Mouse (Mus musculus) C2C12 (cell line): ENCODE measurements around the gene Sh2d1a. TPM values are rescaled to one million over a fixed set of nuclear protein-coding genes. Genes with fewer than 3 reads are reported as not detected.

Experiments used
- H3K27me3 ChIP-seq: one replicate; pipeline ENCODE4 v1.6.1; 2011; ENCODE audit not compliant: control insufficient read depth, insufficient read depth, insufficient read length
- H3K36me3 ChIP-seq: one replicate; pipeline ENCODE4 v1.6.1; 2011; ENCODE audit not compliant: control insufficient read depth, insufficient read depth
- H3K4me3 ChIP-seq: one replicate; pipeline ENCODE4 v1.5.1; 2011; ENCODE audit warnings: mild to moderate bottlenecking, control low read depth; ENCODE audit not compliant: poor library complexity, insufficient read depth, severe bottlenecking
- H3K79me2 ChIP-seq: one replicate; pipeline ENCODE4 v1.6.1; 2011; ENCODE audit not compliant: control insufficient read depth, insufficient read depth
- H3K79me3 ChIP-seq: one replicate; pipeline ENCODE4 v1.6.1; 2011; ENCODE audit warnings: low read depth, control low read depth
- H3ac ChIP-seq: one replicate; pipeline ENCODE3; 2011; ENCODE audit warnings: low read depth; ENCODE audit not compliant: control insufficient read depth, insufficient read length
- CEBPB ChIP-seq: IDR thresholded peaks from one replicate; pipeline ENCODE4 v1.6.1; 2011; ENCODE audit warnings: low read depth, mild to moderate bottlenecking, control low read depth, moderate library complexity
- CTCF ChIP-seq: IDR thresholded peaks from one replicate; pipeline ENCODE4 v1.5.1; 2011; ENCODE audit not compliant: control insufficient read depth, insufficient read depth, insufficient read length
- FOSL1 ChIP-seq: IDR thresholded peaks from one replicate; pipeline ENCODE4 v1.8.0; 2011; ENCODE audit warnings: mild to moderate bottlenecking, low read length; ENCODE audit not compliant: poor library complexity, insufficient read depth, severe bottlenecking
- MAX ChIP-seq: IDR thresholded peaks from one replicate; pipeline ENCODE4 v1.6.1; 2011; ENCODE audit warnings: mild to moderate bottlenecking, control low read depth
- MYOD1 ChIP-seq: IDR thresholded peaks from one replicate; pipeline ENCODE4 v1.6.1; 2011; ENCODE audit warnings: low read depth; ENCODE audit not compliant: control insufficient read depth, insufficient read length
- MYOG ChIP-seq: IDR thresholded peaks from one replicate; pipeline ENCODE4 v1.6.1; 2011; ENCODE audit not compliant: control insufficient read depth, insufficient read length; ENCODE audit errors: extremely low read depth
- USF1 ChIP-seq: IDR thresholded peaks from one replicate; pipeline ENCODE4 v1.6.1; 2011; ENCODE audit warnings: low read depth, mild to moderate bottlenecking, control low read depth, moderate library complexity
- polyA plus RNA-seq: library from polyadenylated mRNA; unstranded; fragments of >200 nt; fragmentation: generic; extraction: Trizol; gene quantifications from one replicate; pipeline ENCODE4 v1.2.1, GENCODE M21; 2012; ENCODE audit warnings: missing spikeins

The Sh2d1a gene
- polyA plus RNA-seq, 1 experiment, result not detected

DNA sequence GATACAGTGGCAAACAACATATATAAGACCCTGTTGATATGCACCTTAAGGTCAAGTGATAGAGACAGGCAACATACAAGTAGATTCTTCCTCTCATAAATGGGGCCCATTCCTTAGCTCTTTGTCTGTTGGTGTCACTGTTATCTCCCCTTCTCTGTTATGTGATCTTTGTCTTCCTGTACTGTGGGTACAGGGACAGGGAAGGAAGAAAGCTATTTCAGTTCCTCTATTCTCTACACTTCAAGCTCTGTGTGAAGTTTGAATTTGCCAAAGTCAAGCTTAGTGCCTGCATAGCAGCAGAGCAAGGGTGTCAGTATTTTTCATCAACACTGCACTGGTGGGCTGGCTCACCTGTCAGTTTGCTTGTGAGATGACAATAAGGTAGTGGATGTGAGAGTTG is 1.7 kb upstream of the Sh2d1a start:
- H3K79me3 ChIP-seq, result no peaks in the 10 kb centered on the region
- TF ChIP-seq FOSL1 (no peak), MAX (no peak), MYOD1 (no peak), CTCF (no peak), MYOG (no peak), USF1 (no peak), CEBPB (no peak)
- H3ac ChIP-seq, result no peak overlapping the region
- no peak overlapping the region for H3K4me3 ChIP-seq
- H3K79me2 ChIP-seq, result no peaks in the 10 kb centered on the region
- no peaks in the 10 kb centered on the region for H3K36me3 ChIP-seq
- no peaks in the 10 kb centered on the region for H3K27me3 ChIP-seq

DNA sequence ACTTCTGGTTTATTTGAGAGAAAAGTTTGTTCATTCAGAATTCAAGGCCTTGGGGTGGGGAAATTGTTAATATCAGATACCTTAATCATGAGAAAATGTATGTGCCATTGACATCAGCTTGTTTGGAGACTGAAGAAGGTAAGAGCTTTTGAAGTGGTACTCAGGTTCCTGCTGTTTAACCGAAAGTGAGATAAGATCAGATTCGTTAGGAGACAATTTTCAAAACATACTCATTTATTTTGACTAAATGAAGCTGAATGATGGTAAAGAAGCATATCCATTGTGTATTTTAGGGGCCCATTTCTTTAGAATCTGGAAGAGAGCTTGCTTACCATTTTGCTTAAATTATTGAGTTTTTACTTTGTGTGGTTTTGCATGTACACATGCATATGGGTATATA is 8.9 kb downstream of the Sh2d1a start:
- no peaks in the 10 kb centered on the region for H3K79me2 ChIP-seq
- H3K4me3 ChIP-seq, result no peak overlapping the region
- no peaks in the 10 kb centered on the region for H3K79me3 ChIP-seq
- no peaks in the 10 kb centered on the region for H3K27me3 ChIP-seq
- TF ChIP-seq MAX, result no peak
- no peak for TF ChIP-seq USF1
- TF ChIP-seq MYOG, result no peak
- TF ChIP-seq CTCF, result no peak
- no peak for TF ChIP-seq CEBPB
- TF ChIP-seq MYOD1, result no peak
- TF ChIP-seq FOSL1, result no peak
- H3ac ChIP-seq, result no peak overlapping the region
- no peaks in the 10 kb centered on the region for H3K36me3 ChIP-seq

DNA sequence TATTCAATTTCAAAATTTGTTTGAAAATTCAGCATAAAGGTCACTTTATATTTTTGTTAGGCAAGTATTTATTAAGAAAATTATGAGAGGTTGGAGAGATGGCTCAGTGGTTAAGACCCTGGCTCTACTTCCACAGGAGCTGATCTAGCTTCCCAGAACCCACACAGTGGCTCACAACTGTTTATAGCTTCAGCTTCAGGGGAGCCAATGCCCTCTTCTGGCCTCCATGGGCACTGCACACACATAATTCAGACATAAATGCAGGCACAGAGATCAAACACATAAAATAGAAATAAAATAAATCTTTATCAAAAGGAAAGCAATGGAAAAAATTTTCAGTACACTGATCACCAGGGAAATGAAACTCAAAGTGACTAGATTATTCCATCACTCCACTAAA is 10.3 kb downstream of the Sh2d1a start:
- Histone ChIP-seq H3K79me2 (no peaks in the 10 kb centered on the region), H3K36me3 (no peaks in the 10 kb centered on the region), H3K27me3 (no peaks in the 10 kb centered on the region), H3ac (no peak overlapping the region), H3K4me3 (no peak overlapping the region), H3K79me3 (no peaks in the 10 kb centered on the region)
- TF ChIP-seq FOSL1, result no peak
- TF ChIP-seq CEBPB, result no peak
- TF ChIP-seq MAX, result no peak
- TF ChIP-seq MYOD1, result no peak
- no peak for TF ChIP-seq CTCF
- no peak for TF ChIP-seq MYOG
- TF ChIP-seq USF1, result no peak

DNA sequence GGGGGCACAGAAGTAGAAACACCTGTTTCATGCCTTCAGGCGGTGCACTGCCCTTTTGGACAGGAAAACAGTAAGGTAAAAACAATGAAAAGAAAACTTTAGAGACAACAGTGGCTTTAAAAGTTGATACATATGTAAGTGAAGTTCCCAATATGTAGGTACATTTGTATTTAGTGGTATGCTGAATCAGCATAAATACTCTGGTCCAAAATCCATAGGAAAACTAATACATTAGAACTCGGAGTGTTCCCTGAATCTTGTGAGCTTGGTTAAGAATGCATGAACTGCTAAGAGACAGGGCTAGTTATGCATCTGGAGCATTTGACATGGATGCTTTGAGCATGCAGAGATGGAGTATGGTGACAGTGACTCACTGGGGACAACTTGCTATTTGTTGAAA is 20.6 kb downstream of the Sh2d1a start:
- Histone ChIP-seq H3K79me2 (no peaks in the 10 kb centered on the region), H3K79me3 (no peaks in the 10 kb centered on the region), H3K36me3 (no peaks in the 10 kb centered on the region), H3ac (no peak overlapping the region), H3K27me3 (no peaks in the 10 kb centered on the region), H3K4me3 (no peak overlapping the region)
- TF ChIP-seq USF1, result no peak
- TF ChIP-seq MYOD1, result no peak
- no peak for TF ChIP-seq MYOG
- TF ChIP-seq MAX, result no peak
- TF ChIP-seq FOSL1, result no peak
- no peak for TF ChIP-seq CEBPB
- no peak for TF ChIP-seq CTCF

DNA sequence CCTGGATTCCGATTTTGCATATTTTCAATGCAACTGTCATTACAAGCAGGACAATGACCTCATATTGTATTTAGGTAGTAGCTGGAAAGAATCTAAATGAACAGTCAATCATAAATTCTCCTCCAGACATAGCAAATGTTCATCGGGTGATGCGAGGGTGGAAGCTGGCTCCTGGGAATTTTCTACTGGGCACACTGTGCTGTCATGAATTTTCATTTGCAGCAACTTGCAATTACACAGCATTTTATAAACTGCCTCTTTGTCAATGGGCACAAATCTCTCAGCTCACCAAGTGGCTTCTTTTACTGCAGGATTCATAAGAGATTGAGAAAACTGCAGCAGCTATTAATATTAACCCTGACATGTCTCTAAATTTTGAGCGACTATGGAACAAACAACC is 28.4 kb downstream of the Sh2d1a start:
- Histone ChIP-seq H3K27me3 (no peaks in the 10 kb centered on the region), H3ac (no peak overlapping the region), H3K79me2 (no peaks in the 10 kb centered on the region), H3K36me3 (no peaks in the 10 kb centered on the region), H3K79me3 (no peaks in the 10 kb centered on the region), H3K4me3 (no peak overlapping the region)
- TF ChIP-seq MAX (no peak), USF1 (no peak), FOSL1 (no peak)

DNA sequence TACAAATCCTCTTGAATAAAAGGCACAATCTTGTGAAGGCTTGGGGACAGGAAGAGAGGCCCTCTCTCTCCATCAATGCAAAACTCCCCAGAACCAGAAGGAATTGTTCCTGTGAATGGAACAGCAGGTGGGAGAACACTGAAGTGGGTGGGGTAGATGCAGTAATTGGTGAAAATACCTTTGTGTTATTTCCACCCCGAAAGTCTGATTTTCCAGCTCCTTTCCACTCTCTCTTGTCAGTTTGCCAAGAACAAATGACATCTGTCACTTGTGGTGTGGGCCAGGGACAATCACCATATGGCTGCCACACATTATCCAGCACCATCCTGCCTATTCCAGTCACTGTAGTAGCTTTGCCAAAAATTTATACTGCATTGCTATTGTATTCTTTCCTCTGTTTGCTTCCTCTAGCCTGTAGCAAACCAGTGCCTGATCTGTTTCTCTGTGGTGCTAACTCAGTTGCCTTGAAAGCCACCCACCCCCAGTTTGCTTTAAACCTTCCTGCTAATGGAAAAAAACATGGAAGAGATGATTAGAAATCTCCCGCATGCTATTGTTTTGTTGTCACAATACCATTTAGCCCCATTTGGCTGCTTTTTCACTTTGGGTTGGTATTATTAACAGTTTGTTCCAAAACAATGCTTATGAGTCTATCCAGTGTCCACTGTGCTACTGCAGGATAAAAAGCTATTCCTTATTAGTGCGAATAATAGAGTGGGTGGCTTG is 37.9 kb downstream of the Sh2d1a start:
- Histone ChIP-seq H3K79me3 (no peaks in the 10 kb centered on the region), H3ac (no peak overlapping the region), H3K36me3 (no peaks in the 10 kb centered on the region), H3K27me3 (no peaks in the 10 kb centered on the region), H3K4me3 (peak overlapping the region; percentile 14), H3K79me2 (no peaks in the 10 kb centered on the region)
- no peak for TF ChIP-seq MAX
- no peak for TF ChIP-seq CTCF
- TF ChIP-seq MYOG, result no peak
- TF ChIP-seq USF1, result no peak
- no peak for TF ChIP-seq FOSL1
- no peak for TF ChIP-seq MYOD1
- TF ChIP-seq CEBPB, result no peak
